Mouse (Mus musculus): ENCODE measurements at regions not wholly inside any gene's neighbourhood (a gene's known extent, or its start where the extent isn't known, plus 50 kb on each side); places are given as distances from the start of the nearest gene placed in this dataset.

- DNase-seq (ENCODE audit: low read depth, low spot score), result no peak
These were observed 79.3 kb upstream of the Zeb2 start for GRCm38 (mm10) chr2:45196511-45196910.

- DNase-seq (ENCODE audit: low read depth, low spot score), result no peak
These were observed 77.1 kb upstream of the Zeb2 start for GRCm38 (mm10) chr2:45194335-45194734.

- DNase-seq (ENCODE audit: low read depth, low spot score), result no peak
These were observed 68.4 kb upstream of the Zeb2 start for GRCm38 (mm10) chr2:45185621-45185999.

- DNase-seq (ENCODE audit: low read depth, low spot score), result no peak
These were observed 67.8 kb upstream of the Zeb2 start for GRCm38 (mm10) chr2:45184704-45185620.

- no peak for DNase-seq (ENCODE audit: low read depth, low spot score)
These were observed 67.0 kb upstream of the Zeb2 start for GRCm38 (mm10) chr2:45184149-45184548.

GRCm38 (mm10) chr2:45182876-45183275 lies 65.7 kb upstream of the Zeb2 start:
- no peak for DNase-seq (ENCODE audit: low read depth, low spot score)

- DNase-seq (ENCODE audit: low read depth, low spot score), result no peak
These were observed 64.4 kb upstream of the Zeb2 start for GRCm38 (mm10) chr2:45181552-45181951.

- no peak for DNase-seq (ENCODE audit: low read depth, low spot score)
These were observed 61.8 kb upstream of the Zeb2 start for GRCm38 (mm10) chr2:45178849-45179453.

GRCm38 (mm10) chr2:45172382-45172781 lies 55.2 kb upstream of the Zeb2 start:
- no peak for DNase-seq (ENCODE audit: low read depth, low spot score)

GRCm38 (mm10) chr2:45171520-45172173 lies 54.5 kb upstream of the Zeb2 start:
- DNase-seq (ENCODE audit: low read depth, low spot score), result no peak

GRCm38 (mm10) chr2:45170272-45170671 lies 53.1 kb upstream of the Zeb2 start:
- DNase-seq (ENCODE audit: low read depth, low spot score), result no peak

- DNase-seq (ENCODE audit: low read depth, low spot score), result no peak
These were observed 52.4 kb upstream of the Zeb2 start for GRCm38 (mm10) chr2:45169429-45170070.

- DNase-seq (ENCODE audit: low read depth, low spot score), result no peak
These were observed 51.4 kb upstream of the Zeb2 start for GRCm38 (mm10) chr2:45168606-45169005.

Measured in CD4-positive, CD25-positive, alpha-beta regulatory T cell, adult 2 months (primary cell).